In genomic region chr10:128656731-128657130, GRCm38 (mm10) we compare ENCODE assay signal across 19 mouse cellular contexts. TPM values are rescaled to one million over a fixed set of nuclear protein-coding genes. Genes with fewer than 3 reads are reported as not detected.
"Had no signal": no experiment of that assay in that cellular context is flagged by ENCODE, and none has a peak within 500 bp of the region (broad histone marks: within the 10 kb centered on the region; RNA-seq: fewer than 3 reads in every experiment).

No protein-coding gene starts in this region.

- H3K27me3 ChIP-seq: lung, embryonic 15.5 days; midbrain, embryonic 13.5 days; midbrain, embryonic 15.5 days; neural tube, embryonic 12.5 days; stomach, embryonic 15.5 days had no signal

- H3K9me3 ChIP-seq: lung, embryonic 15.5 days; megakaryocyte, embryonic 14.5 days; midbrain, embryonic 13.5 days; midbrain, embryonic 15.5 days; neural tube, embryonic 12.5 days; stomach, embryonic 15.5 days had no signal

- ATAC-seq: lung, postnatal 0 days; midbrain, embryonic 13.5 days; midbrain, embryonic 15.5 days had no signal

- H3K4me2 ChIP-seq: lung, embryonic 15.5 days; midbrain, embryonic 11.5 days; midbrain, embryonic 13.5 days; midbrain, embryonic 15.5 days; neural tube, embryonic 12.5 days; stomach, embryonic 15.5 days had no signal

- H3K4me1 ChIP-seq: lung, embryonic 15.5 days; midbrain, embryonic 13.5 days; midbrain, embryonic 15.5 days; neural tube, embryonic 12.5 days; stomach, embryonic 15.5 days had no signal

- DNase-seq: lung, adult 2 months; lung, postnatal 14 days; lung, postnatal 36 days; right cerebral cortex, postnatal 14 days; thymus, adult 2 months; thymus, postnatal 25 days; thymus, postnatal 4 days had no signal

- H3K36me3 ChIP-seq: lung, embryonic 15.5 days; midbrain, embryonic 13.5 days; midbrain, embryonic 15.5 days; neural tube, embryonic 12.5 days; stomach, embryonic 15.5 days had no signal

- H3K9ac ChIP-seq: lung, embryonic 15.5 days; midbrain, embryonic 13.5 days; midbrain, embryonic 15.5 days; neural tube, embryonic 12.5 days; stomach, embryonic 15.5 days had no signal

- H3K27ac ChIP-seq: lung, embryonic 15.5 days; macrophage; midbrain, embryonic 13.5 days; midbrain, embryonic 15.5 days; neural tube, embryonic 12.5 days; stomach, embryonic 15.5 days; stomach, postnatal 0 days had no signal

- H3K4me3 ChIP-seq: lung, embryonic 15.5 days; megakaryocyte, embryonic 14.5 days; midbrain, embryonic 13.5 days; midbrain, embryonic 15.5 days; neural tube, embryonic 12.5 days; stomach, embryonic 15.5 days had no signal

RNA-seq across cellular contexts. Expression of gene Ikzf4, which starts 10.9 kb away (rescaled TPM):
- total RNA-seq: monocyte, adult 5-6 weeks had no signal
- polyA plus RNA-seq: macrophage had no signal

RNA-seq across cellular contexts. Expression of gene Pmel, which starts 47.3 kb away (rescaled TPM):
- total RNA-seq: monocyte, adult 5-6 weeks; neutrophil, adult 5-6 weeks had no signal
